Mouse (Mus musculus) liver, adult (tissue): Measurements from ENCODE around the gene Gtf2ird2.

Experiments used
- GATA4 ChIP-seq: IDR thresholded peaks from 2 replicates; pipeline ENCODE4 v1.6.1; 2014; ENCODE audit warnings: mild to moderate bottlenecking, low read length; ENCODE audit not compliant: insufficient replicate concordance

The Gtf2ird2 gene

DNA sequence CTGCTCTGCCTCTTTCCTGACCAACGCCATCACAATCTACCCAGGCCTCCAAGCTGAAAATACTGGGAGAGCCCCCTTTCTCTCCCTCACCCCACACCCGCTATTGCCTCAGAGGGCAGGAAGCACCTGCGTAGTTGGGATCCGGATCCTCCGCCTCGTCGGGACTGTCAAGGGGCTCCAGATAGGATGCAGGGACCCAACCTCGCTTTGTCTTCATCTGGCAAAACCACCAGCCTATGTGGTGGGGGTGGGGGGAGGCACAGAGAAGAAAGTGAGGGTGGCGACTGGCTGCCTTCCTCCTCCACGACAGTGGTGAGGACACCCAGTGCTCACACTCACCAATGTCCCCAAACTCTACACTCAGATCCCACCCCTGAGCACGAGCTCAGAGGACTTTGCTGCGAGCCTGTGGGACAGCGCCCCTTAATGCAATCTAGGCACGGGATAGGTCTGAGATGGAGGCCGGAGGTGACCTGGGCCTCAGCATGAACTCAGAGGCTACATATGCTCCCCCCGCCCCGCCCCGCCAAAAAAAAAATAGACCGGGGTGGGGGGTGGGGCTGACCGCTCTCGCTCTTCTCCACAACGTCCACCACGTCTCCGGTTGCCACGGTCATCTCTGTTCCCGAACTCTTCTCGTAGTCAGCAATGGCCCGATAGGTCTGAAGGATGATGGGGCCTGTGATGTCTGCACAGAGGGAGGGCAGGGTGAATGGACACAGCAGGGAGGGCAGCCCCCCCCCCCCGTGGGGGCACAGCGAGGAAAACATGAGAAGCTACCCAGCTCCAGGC lies 41.5 kb downstream of the Gtf2ird2 start:
- TF ChIP-seq GATA4: no peak

DNA sequence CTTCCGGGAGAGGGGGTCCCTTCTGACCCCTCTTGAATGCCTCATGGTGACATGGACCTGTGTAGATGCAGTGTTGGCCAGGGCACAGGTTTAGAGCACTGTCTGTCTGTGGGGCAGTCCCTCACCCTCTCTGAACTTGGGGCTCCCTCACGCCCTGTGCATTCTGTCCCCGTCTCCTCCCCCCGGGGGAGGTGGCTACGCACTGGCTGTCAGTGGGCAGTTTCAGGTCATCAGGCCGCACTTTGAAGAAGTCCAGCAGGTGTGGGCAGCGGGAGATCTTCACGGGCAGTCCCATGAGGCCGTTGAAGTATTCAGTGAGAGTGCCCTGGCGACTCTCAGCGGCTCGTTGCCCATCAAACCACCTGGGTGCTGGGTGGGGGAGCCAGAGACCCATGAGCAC lies 43.1 kb downstream of the Gtf2ird2 start:
- TF ChIP-seq GATA4: no peak

DNA sequence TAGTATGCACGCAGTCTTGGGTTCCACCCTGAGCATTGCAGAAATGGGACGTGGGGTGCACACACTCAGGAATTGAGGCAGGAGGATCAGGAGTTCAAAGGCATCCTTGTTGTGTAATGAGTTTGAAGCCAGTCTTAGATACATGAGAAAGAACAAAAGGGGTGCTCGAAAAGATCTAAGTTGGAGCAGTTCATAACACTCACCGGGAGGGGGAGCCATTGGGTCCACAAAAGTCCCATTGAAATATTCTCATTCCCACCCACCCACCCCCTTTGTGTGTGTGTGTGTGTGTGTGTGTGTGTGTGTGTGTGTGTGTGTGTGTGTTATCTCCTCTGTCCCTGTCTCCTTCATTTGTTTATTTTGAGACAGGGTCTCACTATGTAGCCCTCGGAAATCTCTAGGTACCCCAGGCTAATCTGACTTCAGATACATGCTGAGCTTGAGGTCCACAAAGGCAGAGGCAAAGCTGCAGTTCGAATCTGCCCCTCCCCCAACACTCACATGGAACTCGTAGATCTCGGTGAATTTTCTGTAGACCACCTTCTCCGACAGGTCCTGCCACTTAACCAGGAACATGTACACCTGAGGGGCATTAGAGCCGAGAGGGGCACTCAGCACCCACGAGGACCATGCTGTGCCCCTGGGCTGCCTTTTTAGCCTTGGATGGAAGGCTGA lies 43.9 kb downstream of the Gtf2ird2 start:
- TF ChIP-seq GATA4: no peak

DNA sequence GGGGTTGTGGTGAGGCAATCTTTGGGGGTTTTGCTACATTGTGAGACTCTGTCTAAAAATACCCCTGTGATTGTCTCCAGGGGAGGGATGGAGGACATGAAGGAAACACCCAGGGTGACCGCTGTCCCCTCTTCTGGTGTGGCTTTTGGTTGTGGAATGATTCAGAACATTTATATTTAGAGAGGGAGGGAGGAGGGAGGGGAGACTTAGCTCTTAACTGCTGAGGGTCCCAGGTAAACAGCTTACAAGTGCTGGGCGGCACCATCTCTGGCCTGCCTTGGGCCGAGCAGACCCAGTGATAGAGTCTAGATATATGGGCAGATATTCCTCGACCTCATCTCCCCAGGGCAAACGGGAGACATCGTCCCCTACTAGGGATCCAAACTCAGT lies 44.4 kb downstream of the Gtf2ird2 start:
- TF ChIP-seq GATA4: no peak

DNA sequence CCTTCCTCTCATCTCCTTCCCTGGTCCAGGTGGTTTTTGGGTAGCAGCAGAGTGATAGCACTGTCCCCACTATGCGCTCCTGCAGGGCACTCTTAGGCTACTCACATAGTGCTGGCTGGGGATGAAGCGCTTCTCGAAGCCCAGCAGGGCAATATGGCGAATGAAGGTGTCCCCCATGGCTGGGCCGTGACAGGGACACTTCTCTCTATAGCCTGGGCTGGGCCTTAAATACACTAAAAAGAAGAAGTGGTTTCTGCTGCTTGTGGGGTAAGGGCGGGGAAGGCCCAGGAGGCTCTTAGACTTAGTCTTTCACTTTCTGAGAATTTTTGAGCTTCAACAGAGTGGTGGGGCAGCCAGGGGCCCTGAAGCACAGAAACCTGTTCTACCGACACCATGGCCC lies 45.6 kb downstream of the Gtf2ird2 start, which contains the start of gene Ncf1:
TSS of gene Ncf1 (minus strand) at position 235 of the 400 bp plus-strand sequence.
- no peak for TF ChIP-seq GATA4

DNA sequence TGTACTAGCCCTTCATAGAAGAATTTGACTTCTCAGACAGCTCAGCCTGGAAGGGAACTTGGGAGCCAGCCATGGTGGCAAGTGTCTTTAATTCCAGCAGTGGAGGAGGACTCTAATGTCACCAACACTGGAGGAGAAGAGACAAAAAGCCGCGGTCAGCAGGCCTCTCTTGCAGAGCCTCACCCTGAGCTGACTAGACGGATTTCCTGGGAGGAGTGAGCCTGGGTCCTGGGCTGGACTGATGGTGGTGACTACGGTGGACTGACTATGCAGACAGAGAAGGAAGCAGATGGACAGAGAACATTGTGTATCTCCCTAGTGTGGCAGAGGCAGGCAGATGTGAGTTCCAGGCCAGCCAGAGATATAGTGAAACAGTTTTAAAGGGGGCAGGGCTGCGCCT lies 47.6 kb downstream of the Gtf2ird2 start:
- no peak for TF ChIP-seq GATA4

DNA sequence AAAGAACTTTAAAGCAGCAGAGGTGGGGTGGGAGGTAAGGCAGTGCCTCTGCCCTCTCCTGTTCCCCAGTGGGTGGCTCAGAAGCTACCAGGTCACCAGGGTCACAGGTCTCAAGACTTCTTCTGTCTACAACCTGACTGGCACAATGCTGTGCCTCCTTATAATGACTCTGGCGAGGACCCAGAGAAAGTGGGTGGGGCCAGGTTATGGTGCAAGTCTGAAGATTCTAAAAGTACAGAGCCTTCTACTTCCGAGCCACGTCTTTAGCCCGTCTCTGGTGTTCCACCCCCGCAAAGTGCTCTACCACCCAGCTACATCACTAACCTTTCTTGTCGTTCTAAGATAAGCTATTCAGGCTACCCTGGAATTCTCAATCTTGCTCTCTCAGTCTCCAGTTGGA lies 48.3 kb downstream of the Gtf2ird2 start:
- no peak for TF ChIP-seq GATA4

DNA sequence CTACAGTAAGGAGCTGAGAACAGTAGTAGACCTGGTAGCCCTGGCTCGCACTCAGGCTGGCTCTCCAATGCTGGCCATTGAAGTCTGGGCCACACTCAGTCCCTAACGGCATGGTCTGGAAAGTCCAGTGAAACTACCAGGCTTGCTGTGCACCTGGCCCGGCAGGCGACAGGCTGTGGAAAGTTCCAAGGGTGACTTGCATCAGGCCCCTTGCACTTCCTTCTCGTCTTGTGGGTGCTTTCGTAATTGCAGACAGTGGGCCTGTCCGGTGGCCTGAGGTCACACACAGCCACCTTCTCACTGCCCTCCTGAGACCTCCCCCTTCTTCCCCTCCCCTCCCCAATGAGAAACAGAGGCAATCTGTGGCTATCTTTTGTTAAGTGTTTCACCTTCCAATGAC lies 48.7 kb downstream of the Gtf2ird2 start:
- no peak for TF ChIP-seq GATA4

DNA sequence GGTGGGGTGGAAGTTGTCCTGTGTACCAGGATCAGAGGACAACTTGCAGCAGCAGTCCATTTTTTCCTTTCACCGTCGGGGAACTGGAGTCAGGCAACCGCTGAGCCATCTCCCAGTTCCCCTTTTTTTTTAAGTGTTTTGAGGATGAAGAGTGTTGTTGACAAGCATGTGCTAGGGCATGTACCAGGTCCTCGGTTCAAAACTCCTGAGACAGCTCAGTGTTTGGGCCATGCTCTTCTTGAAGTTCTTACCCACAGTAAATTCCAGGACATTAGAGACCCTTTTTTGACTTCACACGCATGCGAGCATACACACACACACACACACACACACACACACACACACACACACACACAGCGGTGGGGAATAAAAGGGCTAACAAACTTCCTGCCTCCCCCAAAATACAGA lies 49.4 kb downstream of the Gtf2ird2 start:
- TF ChIP-seq GATA4: no peak

DNA sequence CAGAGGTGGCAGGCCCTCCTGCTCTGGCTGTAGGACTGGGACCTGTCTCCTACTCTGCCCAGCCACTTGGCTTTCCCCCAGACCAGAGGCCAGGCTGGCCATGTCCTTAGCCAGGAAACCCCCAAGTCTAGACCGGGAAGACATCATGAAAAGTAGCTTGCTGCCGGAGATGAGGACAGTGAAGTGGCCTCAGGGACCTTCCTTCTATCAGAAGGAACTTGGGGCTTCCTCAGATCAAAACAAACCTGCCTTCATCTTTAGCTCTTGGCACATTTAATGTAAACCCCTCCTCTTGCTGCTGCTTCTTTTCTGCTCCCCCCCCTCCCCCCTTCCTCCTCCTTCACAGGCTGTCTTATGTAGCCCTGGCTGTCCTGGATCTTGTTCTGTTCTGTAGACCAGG lies 50.4 kb downstream of the Gtf2ird2 start:
- TF ChIP-seq GATA4: no peak

DNA sequence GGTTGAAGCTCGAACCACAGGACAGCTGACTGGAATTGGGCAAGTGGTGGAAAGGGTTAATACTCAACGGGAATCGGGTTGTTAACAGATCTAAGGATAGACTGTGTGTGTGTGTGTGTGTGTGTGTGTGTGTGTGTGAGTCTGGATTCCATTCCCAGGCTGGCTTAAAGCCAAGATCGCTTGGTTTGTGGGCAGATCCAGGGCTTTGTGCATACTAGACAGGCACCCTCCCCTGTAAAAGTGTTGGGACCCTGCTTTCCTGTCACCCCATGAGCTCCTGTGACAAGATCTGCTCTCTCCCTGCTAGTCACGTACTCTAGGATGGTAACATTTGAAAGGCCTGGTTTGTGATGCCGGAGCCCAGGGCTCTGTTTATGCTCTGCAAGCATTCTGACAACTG lies 51.3 kb downstream of the Gtf2ird2 start:
- no peak for TF ChIP-seq GATA4

DNA sequence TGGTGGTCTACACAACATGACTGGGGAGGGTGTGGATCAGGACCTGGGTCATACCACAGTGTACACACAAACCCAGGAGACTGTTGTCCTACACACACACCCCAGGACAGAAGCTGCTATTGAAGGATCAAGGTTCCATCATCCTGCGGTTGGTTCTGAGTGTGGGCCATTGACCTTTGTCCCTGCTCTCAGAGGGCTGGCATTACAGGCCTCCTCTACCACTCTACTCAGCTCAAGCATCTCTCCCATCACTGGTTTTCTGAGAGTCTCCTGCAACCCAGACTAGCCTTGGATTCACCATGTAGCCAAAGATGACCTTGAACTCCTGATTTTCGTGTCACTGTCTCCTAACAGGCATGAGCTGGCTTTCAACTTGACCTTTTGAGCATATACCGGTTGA lies 52.4 kb downstream of the Gtf2ird2 start:
- no peak for TF ChIP-seq GATA4

DNA sequence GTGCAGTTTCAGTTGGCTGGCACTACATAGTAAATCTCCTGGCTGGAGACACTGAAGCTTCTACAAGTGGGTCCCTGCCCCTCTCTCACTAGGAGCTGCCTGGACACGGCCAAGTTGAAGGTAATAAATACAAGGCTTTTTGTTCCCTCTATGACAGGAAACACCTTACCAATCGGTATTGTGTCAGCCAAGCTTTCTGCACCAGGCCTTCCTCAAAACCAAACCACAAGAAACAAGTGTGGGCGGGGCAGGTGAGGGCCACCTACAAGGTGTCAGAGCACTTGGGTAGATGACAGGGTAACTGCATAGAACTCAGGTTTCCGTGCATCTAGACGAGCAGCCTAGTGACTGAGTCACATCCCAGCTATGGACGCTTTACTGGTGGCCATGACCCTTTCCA lies 53.0 kb downstream of the Gtf2ird2 start:
- no peak for TF ChIP-seq GATA4

DNA sequence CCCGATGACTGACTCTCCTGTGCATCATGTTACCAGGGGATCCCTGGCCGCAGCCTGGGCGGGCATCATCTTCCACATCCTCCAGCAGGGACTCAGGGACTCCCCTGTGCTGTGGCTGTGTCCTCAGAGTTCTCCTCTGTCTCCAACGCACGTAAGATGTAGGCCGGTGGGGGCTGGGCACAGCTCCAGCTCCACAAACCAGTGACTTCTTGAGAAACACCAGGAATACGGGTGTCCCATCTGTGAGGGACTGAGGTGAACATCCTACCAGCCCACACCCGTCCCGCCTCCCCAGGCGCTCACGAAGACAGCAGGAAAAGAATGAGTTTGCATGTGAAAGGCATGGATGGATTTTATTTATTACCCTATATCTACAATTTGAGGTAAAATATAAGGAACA lies 53.7 kb downstream of the Gtf2ird2 start:
- no peak for TF ChIP-seq GATA4

DNA sequence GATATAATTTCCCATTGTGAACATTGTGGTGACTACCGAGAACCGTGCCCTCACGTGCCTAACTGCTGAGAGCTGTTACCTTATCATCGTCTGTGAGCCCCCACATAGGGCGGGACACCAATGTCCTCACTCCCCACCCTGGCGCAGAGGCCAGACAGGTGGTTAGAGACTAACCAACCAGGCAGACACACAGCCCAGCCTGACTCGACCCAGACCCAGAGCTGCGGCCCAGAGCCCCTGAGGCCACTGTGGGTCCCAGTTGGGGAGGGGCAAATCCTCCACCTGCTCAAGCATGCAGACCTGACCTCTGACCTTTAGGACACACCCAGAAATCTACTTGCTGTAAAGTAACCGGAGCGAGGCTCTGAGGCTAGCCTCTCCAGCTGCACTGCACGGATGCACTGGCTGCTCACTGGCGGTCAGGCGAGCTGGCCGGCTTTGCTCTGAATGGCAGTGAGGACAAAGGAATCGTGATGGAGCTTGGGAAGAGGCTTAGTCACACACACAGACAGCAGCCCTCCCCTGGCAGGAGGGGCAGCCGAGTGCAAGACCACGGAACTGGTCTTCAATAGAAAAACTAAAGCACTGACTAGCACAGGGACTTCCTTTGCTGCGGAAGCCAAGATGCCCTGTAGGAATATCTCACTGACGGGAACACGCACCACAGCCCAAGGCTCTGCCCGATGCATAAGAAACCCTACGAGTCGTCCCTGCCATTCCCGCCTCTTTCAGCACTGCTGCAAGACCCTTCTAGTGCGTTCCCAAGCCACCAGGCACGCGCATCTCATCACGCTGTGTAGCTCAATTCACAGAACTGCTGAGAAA lies 54.3 kb downstream of the Gtf2ird2 start:
- no peak for TF ChIP-seq GATA4

DNA sequence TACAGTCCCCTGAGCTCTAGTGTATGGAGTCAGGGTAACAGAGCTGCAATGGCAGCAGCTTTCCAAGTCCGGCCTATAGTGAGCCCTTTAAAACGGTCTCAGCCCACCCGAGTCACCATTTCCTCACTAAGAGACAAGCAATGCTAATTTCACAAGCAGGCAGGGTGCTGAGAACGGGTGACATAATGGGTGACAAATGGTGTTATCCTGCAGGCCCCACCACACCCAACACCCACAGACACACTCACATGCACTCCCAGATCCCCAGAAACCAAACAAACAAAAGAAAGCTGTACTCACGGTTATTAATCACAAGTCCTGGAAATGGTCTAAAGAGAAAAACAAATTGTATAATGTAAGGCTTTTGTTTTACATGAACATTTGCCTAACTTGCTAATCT lies 58.0 kb downstream of the Gtf2ird2 start:
- no peak for TF ChIP-seq GATA4
